ENCODE assay signal across 8 mouse cellular contexts in genomic region chrX:111696356-111697282, GRCm38 (mm10). TPM values are rescaled to one million over a fixed set of nuclear protein-coding genes. Genes with fewer than 3 reads are reported as not detected.
DNase-seq lines count a peak whose midpoint lies in the region; ATAC-seq and TF ChIP-seq lines count a peak whose summit lies in the region.

TSS of gene Hdx (minus strand) at chrX:111697079.

- peak; percentile 89 for ATAC-seq in hematopoietic stem cell, adult 5-6 weeks (replicated peaks in 1 of 2; ENCODE audit: insufficient read depth in 1 of 2, low FRiP score in 2 of 2, low TSS enrichment in 1 of 2, low read depth in 1 of 2, poor library complexity in 2 of 2, severe bottlenecking in 2 of 2)
- ATAC-seq in liver, postnatal 0 days = no peak; the same call in 1 of the 2 replicates
- ATAC-seq in erythroblast, adult 5-6 weeks (replicated peaks; ENCODE audit: low FRiP score, poor library complexity, severe bottlenecking) = no peak

- 17% methylated on average over 26 of the region's 26 CpGs for WGBS in liver, postnatal 0 days (ENCODE audit: insufficient replicate concordance)

- H3K36me3 ChIP-seq in liver, postnatal 0 days (replicated peaks; ENCODE audit: insufficient read depth, low read length) = no peaks in the 10 kb centered on the region

- DNase-seq in WW6 (ENCODE audit: low read depth, low spot score) = peak; percentile 26
- DNase-seq in cerebellum, postnatal 10 days = peak; percentile 89
- peak; percentile 43 to 48 for DNase-seq in frontal cortex, postnatal 10 days (ENCODE audit: low spot score in 2 of 2)
- peak; percentile 43 to 55 for DNase-seq in layer of hippocampus, adult 8-10 months (ENCODE audit: low spot score in 2 of 2)
- DNase-seq in liver, postnatal 0 days = peak; percentile 17
- DNase-seq in ovary, postnatal 14 days (ENCODE audit: low spot score) = peak; percentile 24

- no peaks in the 10 kb centered on the region for H3K9me3 ChIP-seq in liver, postnatal 0 days (ENCODE audit: low read length)

- H3K27ac ChIP-seq in liver, postnatal 0 days (ENCODE audit: low read depth) = no peak within 1 kb of the TSS

- no peak for TF ChIP-seq CTCF in liver, postnatal 0 days (IDR thresholded peaks at IDR 0.05; ENCODE audit: low read depth)

- no peaks in the 10 kb centered on the region for H3K27me3 ChIP-seq in liver, postnatal 0 days (ENCODE audit: insufficient read depth, low read length)

- H3K4me3 ChIP-seq in liver, postnatal 0 days (ENCODE audit: low read depth, low read length) = peak within 1 kb of the TSS; percentile 31

- peak within 1 kb of the TSS; percentile 49 for H3K4me2 ChIP-seq in liver, postnatal 0 days (ENCODE audit: low read depth, low read length)

- TF ChIP-seq EP300 in liver, postnatal 0 days (IDR thresholded peaks at IDR 0.05; ENCODE audit: low read depth) = no peak

- no peak within 1 kb of the TSS for H3K9ac ChIP-seq in liver, postnatal 0 days (replicated peaks)

- no peaks in the 10 kb centered on the region for H3K4me1 ChIP-seq in liver, postnatal 0 days (ENCODE audit: insufficient read depth)

RNA-seq across cellular contexts. Expression of gene Hdx, which starts in this region (rescaled TPM):
- total RNA-seq in hematopoietic stem cell, adult 5-6 weeks (2017) = 1.2 and 1.6 TPM in 2 replicates
- total RNA-seq in layer of hippocampus, adult 8-10 months (2022) = 1 to 10 TPM; 3.5 to 4.8 (median 3.9) TPM
- polyA plus RNA-seq in liver, postnatal 0 days (2015; fragmentation: Nextera tagmentation; extraction: Ambion mirVana) = 0.05 TPM in 2 replicates
- total RNA-seq in erythroblast, adult 5-6 weeks (2015; ENCODE audit: low replicate concordance) = not detected in 2 replicates
- total RNA-seq in erythroblast, adult 5-6 weeks (2017; ENCODE audit: low replicate concordance) = not detected in 2 replicates

Comparison
In these comparisons a context has a peak if more than half of its experiments do, and no peak if none do; other contexts are left out.
1. Peak in DNase-seq, H3K4me3 ChIP-seq and H3K4me2 ChIP-seq in liver, postnatal 0 days; RNA of the gene not detected or under 1 TPM.
2. DNase-seq: peak in every context shown above with its lines; median percentile 89 in cerebellum, postnatal 10 days; 49 in layer of hippocampus, adult 8-10 months; 46 in frontal cortex, postnatal 10 days; 26 in WW6; 24 in ovary, postnatal 14 days; 17 in liver, postnatal 0 days.
3. ATAC-seq: peak in hematopoietic stem cell, adult 5-6 weeks (2 of 2); none in liver, postnatal 0 days (single experiment) and erythroblast, adult 5-6 weeks (single experiment).